Mouse (Mus musculus) lung, adult 2 months (tissue): ENCODE measurements around the gene Prdm11.

ENCODE experiments used
- CTCF ChIP-seq: fragments of 200-500 bp; IDR thresholded peaks from 2 replicates; pipeline ENCODE4 v1.5.1; 2011; ENCODE audit warnings: mild to moderate bottlenecking, low read length, control low read depth; ENCODE audit not compliant: insufficient read depth
- POLR2A ChIP-seq: fragments of 200-500 bp; IDR thresholded peaks from 2 replicates; pipeline ENCODE4 v1.6.1; 2011; ENCODE audit warnings: low read depth, mild to moderate bottlenecking, control low read depth, low read length, borderline replicate concordance; ENCODE audit errors: extremely low read depth

DNA sequence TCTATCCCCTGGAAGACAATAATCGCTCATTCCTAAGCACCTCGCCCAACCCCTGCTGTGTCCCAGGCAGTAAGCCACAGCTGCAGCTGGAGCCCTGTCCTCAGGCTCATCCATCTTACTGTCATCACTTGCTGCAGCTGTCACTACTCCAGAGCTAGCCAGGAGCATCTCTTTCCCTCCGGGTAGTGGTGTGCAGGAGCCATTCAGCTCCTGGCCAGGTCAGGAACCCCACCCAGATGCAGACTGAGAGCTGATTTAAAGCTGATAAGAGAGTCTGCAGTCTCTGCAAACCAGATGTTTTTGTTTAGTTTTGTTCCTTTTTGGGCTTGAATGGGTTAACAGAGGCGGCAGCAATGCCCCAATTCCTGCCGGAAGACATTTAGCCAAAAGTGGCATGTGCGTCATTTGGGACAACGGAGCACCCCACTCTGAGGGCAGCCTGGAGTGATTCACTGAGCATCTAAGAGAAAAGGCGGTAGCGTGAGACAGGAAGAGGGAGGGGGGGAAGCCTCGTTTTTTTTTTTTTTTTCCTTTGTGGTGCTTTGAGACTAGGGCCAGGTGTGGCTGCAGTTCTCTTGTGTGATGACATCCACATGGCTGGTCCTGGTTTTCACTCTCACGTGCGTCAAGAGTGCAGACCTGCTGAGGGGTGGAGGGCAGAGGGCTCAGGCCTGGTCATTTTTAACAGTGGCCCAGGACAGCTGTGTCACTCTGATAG is 97.8 kb downstream of the Prdm11 start:
- TF ChIP-seq POLR2A (no peak), CTCF (no peak)
